Mouse (Mus musculus): ENCODE results near the gene Ppp1r37.

DNA sequence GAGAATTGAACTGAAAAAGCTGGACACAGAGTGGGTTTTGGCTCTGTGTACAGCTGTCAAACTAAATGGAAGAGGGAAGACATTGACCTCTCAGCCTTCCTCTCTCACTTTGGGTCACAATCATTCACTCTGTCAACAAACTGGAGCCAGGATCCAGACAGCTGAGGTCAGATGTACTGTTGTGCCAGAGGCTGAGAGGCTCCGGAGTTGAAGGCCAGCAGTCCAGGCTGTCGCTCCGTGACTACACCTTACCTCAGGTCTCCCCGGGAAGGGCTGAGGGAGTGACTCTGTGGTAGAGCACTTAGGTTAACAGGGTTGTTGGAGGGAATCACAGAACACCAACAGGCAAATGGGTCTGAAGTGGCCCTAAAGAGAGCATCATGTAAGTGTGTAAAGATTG, 64.5 kb downstream of the Ppp1r37 start:
- TF ChIP-seq POLR2A (IDR thresholded peaks at IDR 0.05; ENCODE audit: borderline replicate concordance, control insufficient read depth, low read depth, low read length) (no peak), CTCF (IDR thresholded peaks at IDR 0.05; ENCODE audit: control insufficient read depth, insufficient read depth, low read length) (no peak)
